Mouse (Mus musculus) ES-E14 (cell line): ENCODE data around the gene Dnajb12.

Experiments used
- CHD2 ChIP-seq: IDR thresholded peaks from 2 replicates; pipeline ENCODE4 v1.6.1; 2014; ENCODE audit warnings: mild to moderate bottlenecking, low read depth, low read length, inconsistent platforms
- HCFC1 ChIP-seq: IDR thresholded peaks from 2 replicates; pipeline ENCODE4 v1.6.1; 2012; ENCODE audit warnings: low read length, inconsistent platforms, borderline replicate concordance; ENCODE audit not compliant: insufficient read depth
- ZC3H11A ChIP-seq: IDR thresholded peaks from 2 replicates; pipeline ENCODE4 v1.6.1; 2012; ENCODE audit warnings: low read depth, mild to moderate bottlenecking, inconsistent platforms, low read length, borderline replicate concordance
- ZNF384 ChIP-seq: IDR thresholded peaks from 2 replicates; pipeline ENCODE4 v1.6.1; 2012; ENCODE audit warnings: low read depth, low read length, inconsistent platforms

- TF ChIP-seq ZNF384 (no peak), CHD2 (no peak), HCFC1 (no peak), ZC3H11A (no peak)
Observed at GRCm38 (mm10) chr10:59901463-59901862, 22.1 kb downstream of the Dnajb12 start.
